Mouse (Mus musculus): ENCODE measurements around the gene Pde4b. TPM values are rescaled to one million over a fixed set of nuclear protein-coding genes. Genes with fewer than 3 reads are reported as not detected.

The Pde4b gene
- polyA plus RNA-seq, 1 experiment, result 14.3 TPM

DNA sequence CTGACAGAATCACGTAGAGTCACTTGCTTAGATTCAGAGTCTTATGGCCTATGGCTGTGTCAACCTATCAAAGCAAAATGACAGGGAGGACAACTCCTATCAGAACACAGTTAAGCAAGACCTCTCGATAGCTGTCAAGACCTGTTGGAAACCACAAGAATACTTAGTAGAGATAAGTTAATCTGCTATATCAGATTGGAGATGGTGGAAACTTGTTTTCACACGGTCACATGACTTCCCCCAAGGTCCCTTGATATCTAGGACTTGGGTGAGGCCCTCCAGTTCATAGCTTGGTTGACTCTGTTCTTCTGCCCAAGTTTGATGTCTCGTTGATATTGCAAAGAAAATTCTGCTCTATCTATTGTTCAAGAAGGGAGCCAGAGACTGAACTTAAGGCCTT is 553.6 kb downstream of the Pde4b start:
- 75% methylated on average over 4 of the region's 4 CpGs for WGBS
- DNase-seq (ENCODE audit: low read depth in 1 of 2, low spot score in 2 of 2), result no peak
- TF ChIP-seq CTCF (IDR thresholded peaks at IDR 0.05; ENCODE audit: extremely low read depth, insufficient read depth, insufficient read length, insufficient replicate concordance) (no peak), POLR2A (IDR thresholded peaks at IDR 0.05; ENCODE audit: low read depth, low read length) (no peak)
- Histone ChIP-seq H3K4me1 (ENCODE audit: control insufficient read depth, insufficient read depth, insufficient read length) (no peaks in the 10 kb centered on the region), H3K27ac (ENCODE audit: insufficient read depth, low read length) (no peak overlapping the region), H3K27me3 (ENCODE audit: control insufficient read depth, insufficient read depth, low read length) (no peaks in the 10 kb centered on the region), H3K36me3 (ENCODE audit: control insufficient read depth, insufficient read depth, low read length) (no peaks in the 10 kb centered on the region), H3K4me3 (ENCODE audit: extremely low read depth, insufficient read depth, insufficient read length) (no peak overlapping the region)

DNA sequence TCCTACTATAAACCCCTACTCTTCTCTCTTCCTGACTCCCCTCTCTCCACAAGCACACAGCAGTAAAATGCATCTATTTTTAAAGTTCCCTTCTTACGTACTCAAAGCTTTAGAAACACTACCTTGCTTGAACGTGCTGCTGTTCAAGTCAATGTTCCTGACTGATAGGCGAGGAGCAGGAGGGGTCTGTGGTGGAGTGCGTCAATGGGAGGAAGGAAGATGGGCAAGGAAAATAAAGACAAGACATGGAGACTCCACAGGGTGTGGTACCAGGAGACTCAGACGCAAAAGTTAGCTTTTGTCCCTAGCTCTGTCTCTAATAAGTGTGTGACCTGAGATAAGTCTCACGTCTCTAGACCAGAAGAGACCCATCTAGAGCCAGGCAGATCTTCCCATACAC is 556.7 kb downstream of the Pde4b start:
- H3K4me3 ChIP-seq (ENCODE audit: extremely low read depth, insufficient read depth, insufficient read length), result no peak overlapping the region
- H3K27ac ChIP-seq (ENCODE audit: insufficient read depth, low read length), result no peak overlapping the region
- H3K27me3 ChIP-seq (ENCODE audit: control insufficient read depth, insufficient read depth, low read length), result no peaks in the 10 kb centered on the region
- DNase-seq (ENCODE audit: low read depth in 1 of 2, low spot score in 2 of 2), result no peak
- peaks cover 3% of the 10 kb centered on the region for H3K4me1 ChIP-seq (ENCODE audit: control insufficient read depth, insufficient read depth, insufficient read length)
- TF ChIP-seq POLR2A (IDR thresholded peaks at IDR 0.05; ENCODE audit: low read depth, low read length) (no peak), CTCF (IDR thresholded peaks at IDR 0.05; ENCODE audit: extremely low read depth, insufficient read depth, insufficient read length, insufficient replicate concordance) (no peak)
- H3K36me3 ChIP-seq (ENCODE audit: control insufficient read depth, insufficient read depth, low read length), result no peaks in the 10 kb centered on the region
- WGBS, result 74% methylated on average over 6 of the region's 6 CpGs

DNA sequence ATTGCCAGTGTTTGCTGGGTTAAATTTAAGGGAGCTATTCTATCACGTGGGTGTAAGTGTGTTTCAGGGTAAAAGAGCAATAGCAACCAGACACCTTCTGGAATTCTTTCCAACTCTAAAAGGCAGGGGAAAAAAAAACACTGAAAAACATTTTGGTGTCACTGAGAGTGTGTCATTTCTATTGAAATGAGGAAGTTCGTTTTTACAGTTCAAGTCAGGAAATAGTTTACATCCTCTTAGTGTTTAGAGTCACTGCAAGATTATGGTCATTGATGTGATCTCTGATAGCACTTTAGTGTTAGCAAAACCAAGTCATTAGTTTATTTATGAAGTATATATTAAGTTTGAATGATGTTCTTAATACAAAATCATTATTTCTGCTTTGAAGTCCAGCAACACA is 559.7 kb downstream of the Pde4b start:
- TF ChIP-seq CTCF (IDR thresholded peaks at IDR 0.05; ENCODE audit: extremely low read depth, insufficient read depth, insufficient read length, insufficient replicate concordance) (no peak), POLR2A (IDR thresholded peaks at IDR 0.05; ENCODE audit: low read depth, low read length) (no peak)
- Histone ChIP-seq H3K4me3 (ENCODE audit: extremely low read depth, insufficient read depth, insufficient read length) (no peak overlapping the region), H3K4me1 (ENCODE audit: control insufficient read depth, insufficient read depth, insufficient read length) (peaks cover 3% of the 10 kb centered on the region), H3K27ac (ENCODE audit: insufficient read depth, low read length) (no peak overlapping the region; the same call in 1 of the 2 replicates), H3K27me3 (ENCODE audit: control insufficient read depth, insufficient read depth, low read length) (no peaks in the 10 kb centered on the region), H3K36me3 (ENCODE audit: control insufficient read depth, insufficient read depth, low read length) (no peaks in the 10 kb centered on the region)
- 3% methylated on average over 2 of the region's 2 CpGs for WGBS
- DNase-seq (ENCODE audit: low read depth in 1 of 2, low spot score in 2 of 2), result no peak

DNA sequence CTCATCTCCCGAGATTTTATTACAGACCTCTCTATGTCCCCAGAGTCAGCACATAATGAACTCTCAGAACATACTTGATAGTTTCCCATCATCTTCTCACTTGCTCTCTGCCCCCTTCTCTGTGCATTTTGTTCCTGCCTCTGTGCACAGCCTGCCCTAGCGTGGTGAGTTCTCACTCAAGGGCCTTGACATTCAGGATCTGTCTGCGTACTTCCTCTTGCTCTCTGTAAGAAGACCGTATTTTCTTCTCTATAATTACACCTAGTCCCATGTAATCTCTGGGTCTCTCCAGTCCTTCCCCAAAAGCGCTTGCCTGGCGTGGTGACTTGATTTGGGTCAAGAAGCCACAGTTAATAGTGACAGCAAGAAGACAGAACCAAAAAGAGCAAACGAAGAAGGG is 568.0 kb downstream of the Pde4b start:
- no peak overlapping the region for H3K4me3 ChIP-seq (ENCODE audit: extremely low read depth, insufficient read depth, insufficient read length)
- no peaks in the 10 kb centered on the region for H3K27me3 ChIP-seq (ENCODE audit: control insufficient read depth, insufficient read depth, low read length)
- H3K27ac ChIP-seq (ENCODE audit: insufficient read depth, low read length), result no peak overlapping the region
- 59% methylated on average over 7 of the region's 7 CpGs for WGBS
- no peaks in the 10 kb centered on the region for H3K4me1 ChIP-seq (ENCODE audit: control insufficient read depth, insufficient read depth, insufficient read length)
- no peak for DNase-seq (ENCODE audit: low read depth in 1 of 2, low spot score in 2 of 2)
- TF ChIP-seq POLR2A (IDR thresholded peaks at IDR 0.05; ENCODE audit: low read depth, low read length) (no peak), CTCF (IDR thresholded peaks at IDR 0.05; ENCODE audit: extremely low read depth, insufficient read depth, insufficient read length, insufficient replicate concordance) (no peak)
- no peaks in the 10 kb centered on the region for H3K36me3 ChIP-seq (ENCODE audit: control insufficient read depth, insufficient read depth, low read length)

DNA sequence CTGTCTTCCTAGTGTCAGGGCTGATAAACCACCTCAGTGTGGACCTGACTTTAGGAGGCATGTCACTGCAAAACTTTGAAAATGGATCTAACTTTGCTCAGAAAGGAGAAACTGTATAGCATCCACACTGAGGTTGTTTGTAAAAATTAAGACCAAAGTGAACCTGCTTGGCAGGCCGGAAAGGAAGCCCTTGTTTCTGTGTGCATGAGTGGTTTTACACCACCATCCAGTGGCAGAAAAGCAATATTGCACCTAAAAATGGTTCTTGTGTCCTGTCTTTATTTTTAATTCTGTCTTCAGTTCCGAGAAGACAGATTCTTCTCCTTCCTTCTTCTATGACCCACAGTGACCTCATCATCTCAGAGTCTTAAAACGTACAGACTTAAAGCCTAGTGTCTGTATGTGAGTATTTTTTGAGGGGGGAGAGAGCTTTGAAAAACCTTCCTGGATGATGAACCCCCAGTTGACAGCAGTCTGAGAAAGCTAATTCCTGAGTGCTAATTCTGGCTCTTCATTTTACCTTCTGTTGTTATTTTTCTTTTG is 569.2 kb downstream of the Pde4b start:
- 0% methylated on average over 3 of the region's 3 CpGs for WGBS
- H3K4me3 ChIP-seq (ENCODE audit: extremely low read depth, insufficient read depth, insufficient read length), result no peak overlapping the region
- H3K27me3 ChIP-seq (ENCODE audit: control insufficient read depth, insufficient read depth, low read length), result no peaks in the 10 kb centered on the region
- H3K27ac ChIP-seq (ENCODE audit: insufficient read depth, low read length), result no peak overlapping the region
- H3K36me3 ChIP-seq (ENCODE audit: control insufficient read depth, insufficient read depth, low read length), result no peaks in the 10 kb centered on the region
- H3K4me1 ChIP-seq (ENCODE audit: control insufficient read depth, insufficient read depth, insufficient read length), result no peaks in the 10 kb centered on the region
- TF ChIP-seq CTCF (IDR thresholded peaks at IDR 0.05; ENCODE audit: extremely low read depth, insufficient read depth, insufficient read length, insufficient replicate concordance) (peak; percentile 70; the same call in 1 of the 2 replicates), POLR2A (IDR thresholded peaks at IDR 0.05; ENCODE audit: low read depth, low read length) (no peak)
- DNase-seq (ENCODE audit: low read depth in 1 of 2, low spot score in 2 of 2), result peak; percentile 28 to 47

Other genes with a start within 250 kb of the Pde4b start
- gene B020004J07Rik, start 243.5 kb upstream of the Pde4b start, polyA plus RNA-seq (2012; rRNA removed), result not detected in 2 replicates
- gene C130073F10Rik, start 193.8 kb upstream of the Pde4b start, polyA plus RNA-seq (2012; rRNA removed), result not detected in 2 replicates
- not detected in 2 replicates for gene Gm12800, start 178.4 kb upstream of the Pde4b start, polyA plus RNA-seq (2012; rRNA removed)
- not detected in 2 replicates for gene Gm12794, start 147.1 kb upstream of the Pde4b start, polyA plus RNA-seq (2012; rRNA removed)
- gene Gm12790, start 106.5 kb upstream of the Pde4b start, polyA plus RNA-seq (2012; rRNA removed), result not detected in 2 replicates
- gene Gm12789, start 100.9 kb upstream of the Pde4b start, polyA plus RNA-seq (2012; rRNA removed), result not detected in 2 replicates

All from spleen, adult 2 months (tissue).